Mouse (Mus musculus) hindbrain, embryonic 16.5 days (tissue): ENCODE measurements around the gene Spata45. TPM values are rescaled to one million over a fixed set of nuclear protein-coding genes. Genes with fewer than 3 reads are reported as not detected.

Experiments
- ATAC-seq: fragments of 200-750 bp; cut with Nextera tagmentation; 2 replicates; pipeline ENCODE4 v1.8.0; 2017; ENCODE audit warnings: moderate TSS enrichment, moderate library complexity
- H3K27ac ChIP-seq: fragments of 300-500 bp; sonication (generic); 2 replicates; pipeline ENCODE4 v1.5.1; 2014; ENCODE audit warnings: low read depth, mild to moderate bottlenecking, control low read depth, low read length, moderate library complexity
- H3K27me3 ChIP-seq: fragments of 300-500 bp; sonication (generic); replicated peaks from 2 replicates; pipeline ENCODE4 v1.6.1; 2014; ENCODE audit warnings: low read length; ENCODE audit not compliant: control insufficient read depth, insufficient read depth
- H3K36me3 ChIP-seq: fragments of 300-500 bp; sonication (generic); 2 replicates; pipeline ENCODE4 v1.6.1; 2014; ENCODE audit warnings: mild to moderate bottlenecking, low read length, moderate library complexity, mixed read lengths; ENCODE audit not compliant: control insufficient read depth, insufficient read depth
- H3K4me1 ChIP-seq: fragments of 300-500 bp; sonication (generic); 2 replicates; pipeline ENCODE4 v1.6.1; 2014; ENCODE audit warnings: low read depth, low read length; ENCODE audit not compliant: control insufficient read depth, insufficient read depth
- H3K4me2 ChIP-seq: fragments of 300-500 bp; sonication (generic); 2 replicates; pipeline ENCODE4 v1.6.1; 2014; ENCODE audit warnings: mild to moderate bottlenecking, low read length, control low read depth, moderate library complexity
- H3K4me3 ChIP-seq: fragments of 300-500 bp; sonication (generic); 2 replicates; pipeline ENCODE4 v1.5.1; 2014; ENCODE audit warnings: mild to moderate bottlenecking, low read length, control low read depth, moderate library complexity
- H3K9ac ChIP-seq: fragments of 300-500 bp; sonication (generic); 2 replicates; pipeline ENCODE4 v1.6.1; 2014; ENCODE audit warnings: low read depth, mild to moderate bottlenecking, control low read depth, low read length, moderate library complexity
- H3K9me3 ChIP-seq: fragments of 300-500 bp; sonication (generic); 2 replicates; pipeline ENCODE4 v1.6.1; 2014; ENCODE audit warnings: mild to moderate bottlenecking, low read length, moderate library complexity; ENCODE audit not compliant: control insufficient read depth
- WGBS: fragments of 180-500 bp; shearing (Covaris S2); extraction: QIAGEN DNeasy Blood & Tissue Kit; methylation state at CpG from one replicate; pipeline ENCODE4 v1.1.7; 2014; 5-methylcytosine and 5-hydroxymethylcytosine counted together
- polyA plus RNA-seq: library from polyadenylated mRNA; unstranded; fragments of >200 nt; fragmentation: Nextera tagmentation; extraction: Ambion mirVana; gene quantifications from 2 replicates; pipeline ENCODE4 v1.2.1, GENCODE M21; 2015

Spata45 gene
- polyA plus RNA-seq, 1 experiment from 2014 or later = not detected

GRCm38 (mm10) chr1:191054870-191055532 is 18.6 kb downstream of the Spata45 start:
- H3K27me3 ChIP-seq = no peaks in the 10 kb centered on the region
- WGBS = 76% methylated on average over 8 of the region's 8 CpGs
- no peak overlapping the region for H3K9ac ChIP-seq
- H3K4me2 ChIP-seq = no peak overlapping the region
- no peaks in the 10 kb centered on the region for H3K4me1 ChIP-seq
- H3K4me3 ChIP-seq = no peak overlapping the region
- no peak for ATAC-seq
- no peaks in the 10 kb centered on the region for H3K36me3 ChIP-seq
- no peaks in the 10 kb centered on the region for H3K9me3 ChIP-seq
- H3K27ac ChIP-seq = no peak overlapping the region

GRCm38 (mm10) chr1:191055533-191055873 is 19.1 kb downstream of the Spata45 start:
- no peak overlapping the region for H3K4me3 ChIP-seq
- no peaks in the 10 kb centered on the region for H3K9me3 ChIP-seq
- no peak overlapping the region for H3K4me2 ChIP-seq
- no peaks in the 10 kb centered on the region for H3K36me3 ChIP-seq
- WGBS = 67% methylated on average over 2 of the region's 2 CpGs
- no peak for ATAC-seq
- H3K27me3 ChIP-seq = no peaks in the 10 kb centered on the region
- no peaks in the 10 kb centered on the region for H3K4me1 ChIP-seq
- H3K27ac ChIP-seq = no peak overlapping the region
- no peak overlapping the region for H3K9ac ChIP-seq

- no peaks in the 10 kb centered on the region for H3K9me3 ChIP-seq
- H3K36me3 ChIP-seq = no peaks in the 10 kb centered on the region
- no peak overlapping the region for H3K9ac ChIP-seq
- no peaks in the 10 kb centered on the region for H3K27me3 ChIP-seq
- peaks cover 6% of the 10 kb centered on the region; the same call in 1 of the 2 replicates for H3K4me1 ChIP-seq
- no peak for ATAC-seq
- no peak overlapping the region for H3K4me3 ChIP-seq
- no peak overlapping the region for H3K27ac ChIP-seq
- 71% methylated on average over 3 of the region's 3 CpGs for WGBS
- no peak overlapping the region for H3K4me2 ChIP-seq
These were observed 21.0 kb downstream of the Spata45 start for GRCm38 (mm10) chr1:191057461-191057860.

GRCm38 (mm10) chr1:191062241-191062780 is 25.9 kb downstream of the Spata45 start:
- Histone ChIP-seq H3K4me1 (peaks cover 11% of the 10 kb centered on the region), H3K36me3 (no peaks in the 10 kb centered on the region)
- WGBS = 5% methylated on average over 15 of the region's 15 CpGs

GRCm38 (mm10) chr1:191062781-191063485 is 26.5 kb downstream of the Spata45 start, which contains the start of the genes Tatdn3 and Nsl1:
TSS of gene Tatdn3 (minus strand) at chr1:191062932.
TSS of gene Nsl1 (plus strand) at chr1:191063012.
- Histone ChIP-seq H3K27ac (peak within 1 kb of the TSS; percentile 57), H3K4me3 (peak within 1 kb of the TSS; percentile 65), H3K36me3 (no peaks in the 10 kb centered on the region), H3K27me3 (no peaks in the 10 kb centered on the region), H3K9me3 (no peaks in the 10 kb centered on the region), H3K4me1 (peaks cover 11% of the 10 kb centered on the region), H3K4me2 (peak within 1 kb of the TSS; percentile 97), H3K9ac (peak within 1 kb of the TSS; percentile 74)
- peak; percentile 93 for ATAC-seq
- under 1% methylated on average over 56 of the region's 56 CpGs for WGBS

More at GRCm38 (mm10) chr1:191062241-191062780, 25.9 kb downstream of the Spata45 start:
- no peaks in the 10 kb centered on the region for H3K27me3 ChIP-seq
- no peaks in the 10 kb centered on the region for H3K9me3 ChIP-seq
- ATAC-seq = peak; percentile 75; the same call in 1 of the 2 replicates
- peak overlapping the region; percentile 65 for H3K4me3 ChIP-seq
- H3K27ac ChIP-seq = peak overlapping the region; percentile 57
- H3K9ac ChIP-seq = peak overlapping the region; percentile 74
- peak overlapping the region; percentile 62 for H3K4me2 ChIP-seq

GRCm38 (mm10) chr1:191063700-191064099 is 27.3 kb downstream of the Spata45 start:
- peaks cover 11% of the 10 kb centered on the region for H3K4me1 ChIP-seq
- peak overlapping the region; percentile 65 for H3K4me3 ChIP-seq
- peak overlapping the region; percentile 97 for H3K4me2 ChIP-seq
- H3K9ac ChIP-seq = no peak overlapping the region
- WGBS = 61% methylated on average over 9 of the region's 9 CpGs
- no peaks in the 10 kb centered on the region for H3K36me3 ChIP-seq
- ATAC-seq = no peak
- H3K27me3 ChIP-seq = no peaks in the 10 kb centered on the region
- no peak overlapping the region for H3K27ac ChIP-seq
- H3K9me3 ChIP-seq = no peaks in the 10 kb centered on the region

GRCm38 (mm10) chr1:191064535-191064934 is 28.1 kb downstream of the Spata45 start:
- Histone ChIP-seq H3K27ac (no peak overlapping the region), H3K9me3 (no peaks in the 10 kb centered on the region), H3K9ac (no peak overlapping the region), H3K4me2 (no peak overlapping the region), H3K36me3 (no peaks in the 10 kb centered on the region), H3K4me1 (peaks cover 11% of the 10 kb centered on the region), H3K27me3 (no peaks in the 10 kb centered on the region), H3K4me3 (no peak overlapping the region)
- 94% methylated on average over 2 of the region's 2 CpGs for WGBS
- no peak for ATAC-seq

- H3K27ac ChIP-seq = no peak overlapping the region
- H3K27me3 ChIP-seq = no peaks in the 10 kb centered on the region
- H3K4me2 ChIP-seq = no peak overlapping the region
- H3K4me3 ChIP-seq = no peak overlapping the region
- ATAC-seq = no peak
- H3K36me3 ChIP-seq = no peaks in the 10 kb centered on the region
- WGBS = 93% methylated on average over 4 of the region's 4 CpGs
- no peaks in the 10 kb centered on the region for H3K9me3 ChIP-seq
- no peak overlapping the region for H3K9ac ChIP-seq
- H3K4me1 ChIP-seq = peaks cover 11% of the 10 kb centered on the region
These were observed 28.7 kb downstream of the Spata45 start for GRCm38 (mm10) chr1:191065188-191065587.

GRCm38 (mm10) chr1:191068377-191068776 is 31.9 kb downstream of the Spata45 start:
- Histone ChIP-seq H3K4me1 (peaks cover 2% of the 10 kb centered on the region), H3K27ac (no peak overlapping the region), H3K9ac (no peak overlapping the region), H3K4me2 (no peak overlapping the region), H3K4me3 (no peak overlapping the region), H3K27me3 (no peaks in the 10 kb centered on the region), H3K9me3 (no peaks in the 10 kb centered on the region), H3K36me3 (no peaks in the 10 kb centered on the region)
- no peak for ATAC-seq
- WGBS = 78% methylated on average over 5 of the region's 5 CpGs
